Mouse (Mus musculus) urinary bladder, postnatal 25 days (tissue): ENCODE measurements at regions not wholly inside any gene's neighbourhood (a gene's known extent, or its start where the extent isn't known, plus 50 kb on each side); places are given as distances from the start of the nearest gene placed in this dataset.

Experiments used
- DNase-seq: peaks from one replicate; pipeline ENCODE4 v3.0.0; 2022; ENCODE audit warnings: low spot score

DNA sequence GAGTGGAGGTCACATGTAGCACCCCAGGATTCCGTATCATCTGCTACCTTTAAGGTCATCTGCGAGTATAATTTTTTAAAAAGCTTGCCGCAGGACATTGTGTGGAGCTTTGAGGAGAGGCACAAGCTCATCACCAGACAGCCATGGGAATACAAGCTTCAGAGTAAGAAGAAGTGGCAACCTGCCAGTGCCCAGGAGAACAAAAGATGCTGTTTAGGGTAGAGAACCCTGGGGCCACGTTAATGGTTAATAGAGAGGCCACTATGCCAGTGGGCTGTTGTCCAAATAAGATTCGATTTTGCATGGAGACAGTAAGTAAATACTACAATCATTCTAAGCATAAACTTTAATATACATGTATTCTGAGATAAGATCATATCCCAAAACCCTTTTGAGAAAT lies 450.0 kb upstream of the Nrp1 start:
- DNase-seq: no peak

DNA sequence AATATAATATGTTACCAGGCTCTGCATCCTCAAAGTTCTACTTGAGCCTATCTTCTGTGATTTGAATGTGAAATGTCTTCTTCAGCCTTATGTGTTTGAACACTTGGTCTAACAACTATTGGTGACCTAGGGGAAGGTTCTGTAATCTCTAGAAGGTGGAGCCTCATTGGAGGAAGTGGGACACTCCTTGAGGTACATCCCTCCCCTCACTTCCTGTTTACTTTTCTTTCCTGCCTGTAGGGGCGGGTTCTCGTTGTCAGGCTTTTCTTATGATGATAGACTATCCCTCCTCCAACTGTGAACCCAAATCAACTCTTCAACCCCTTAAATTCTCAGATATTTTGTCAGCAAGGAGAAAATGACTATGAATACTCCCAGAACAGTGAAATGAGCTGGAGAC lies 448.8 kb upstream of the Nrp1 start:
- no peak for DNase-seq

DNA sequence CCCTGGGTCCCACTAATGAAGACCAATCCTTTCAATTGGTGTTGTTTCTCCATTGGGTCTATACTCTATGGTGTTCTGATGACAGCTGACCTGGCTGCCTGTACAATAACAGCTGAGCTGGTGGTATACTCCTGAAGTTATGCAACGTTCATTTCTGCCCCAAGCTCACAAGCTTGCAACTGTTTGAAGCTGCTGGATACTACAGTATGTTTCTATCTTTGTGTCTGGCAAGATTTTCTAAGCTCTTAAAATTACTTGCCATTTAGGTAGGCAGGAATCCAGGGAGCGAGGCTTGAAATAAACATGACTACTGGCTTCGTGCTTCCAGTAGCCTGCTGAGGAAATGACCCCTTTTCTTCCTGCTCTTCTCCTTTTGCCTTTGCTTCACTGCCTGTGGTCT lies 444.3 kb upstream of the Nrp1 start:
- DNase-seq: no peak

DNA sequence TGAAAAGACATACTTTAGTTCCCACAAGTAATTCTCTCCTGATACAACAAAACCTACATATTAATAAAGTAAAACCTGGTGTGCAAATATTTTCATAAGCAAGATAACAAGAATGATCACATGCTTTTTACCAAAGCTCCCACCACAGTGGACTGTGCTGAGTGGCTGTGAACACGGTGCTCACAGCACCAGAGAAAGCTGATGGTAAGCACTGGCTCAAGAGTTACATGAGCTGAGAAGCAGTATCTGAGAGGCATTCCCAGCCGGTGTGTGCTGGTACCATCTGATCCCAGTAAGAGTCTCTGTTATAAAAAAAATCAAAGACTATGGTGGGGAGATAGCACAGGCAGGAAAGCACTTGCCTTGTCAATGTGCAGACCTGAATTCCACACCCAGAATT lies 443.5 kb upstream of the Nrp1 start:
- no peak for DNase-seq

DNA sequence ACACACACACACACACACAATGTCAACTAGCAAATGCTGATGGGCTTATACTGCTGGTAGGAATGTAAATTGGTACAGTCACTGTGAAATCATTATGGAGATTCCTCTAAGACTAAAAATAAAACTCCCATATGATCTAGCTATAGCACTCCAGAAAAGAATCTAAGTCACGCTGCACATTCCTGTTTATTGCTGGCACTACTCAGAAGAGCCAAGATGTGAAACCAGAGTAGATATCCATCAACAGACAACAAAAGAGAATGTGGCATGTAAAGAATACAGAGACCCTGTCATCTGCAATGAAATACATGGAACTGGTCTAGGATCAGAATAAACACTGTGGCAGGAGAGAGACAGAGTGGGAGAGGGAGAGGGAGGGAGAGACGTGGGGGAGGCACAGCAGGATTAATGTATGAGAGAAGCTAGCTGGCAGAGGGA lies 442.8 kb upstream of the Nrp1 start:
- DNase-seq: no peak

DNA sequence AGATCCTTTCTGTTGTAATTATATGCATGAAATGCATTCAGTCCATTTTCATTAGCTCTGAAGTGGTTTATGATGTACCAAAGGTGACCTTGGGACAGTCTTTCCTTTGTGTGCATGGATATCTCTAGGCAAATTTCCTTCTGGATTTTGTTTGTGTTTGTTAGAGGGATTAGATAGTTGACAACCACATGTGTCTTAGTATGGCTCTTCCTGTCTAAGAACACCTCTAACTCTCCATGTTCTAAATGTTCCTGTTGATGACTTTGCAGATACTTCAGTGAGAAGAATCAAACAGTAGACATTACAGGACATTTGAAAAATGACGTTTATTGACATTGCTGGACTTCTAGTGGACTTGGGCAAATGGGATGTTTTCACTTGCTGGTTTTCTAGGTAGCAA lies 436.5 kb upstream of the Nrp1 start:
- DNase-seq: no peak

DNA sequence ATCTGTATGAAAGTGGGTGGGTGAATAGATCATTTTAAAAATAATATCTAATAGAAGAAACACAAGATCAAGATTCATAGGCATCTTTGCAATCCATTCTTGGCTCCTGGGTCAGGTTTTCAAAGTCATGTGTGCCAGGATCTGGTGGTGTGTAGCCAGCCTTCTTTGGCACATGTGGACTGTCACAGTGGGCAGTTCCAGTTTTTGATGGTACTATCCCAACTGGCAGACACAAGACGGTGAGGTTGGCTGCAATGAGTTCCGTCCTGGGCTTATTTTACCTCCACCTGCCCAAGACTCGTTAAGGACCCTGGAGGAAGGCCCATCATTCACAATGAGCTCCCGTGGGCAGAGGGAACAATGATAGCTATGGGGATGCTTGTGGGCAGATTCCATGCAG lies 435.1 kb upstream of the Nrp1 start:
- DNase-seq: no peak

DNA sequence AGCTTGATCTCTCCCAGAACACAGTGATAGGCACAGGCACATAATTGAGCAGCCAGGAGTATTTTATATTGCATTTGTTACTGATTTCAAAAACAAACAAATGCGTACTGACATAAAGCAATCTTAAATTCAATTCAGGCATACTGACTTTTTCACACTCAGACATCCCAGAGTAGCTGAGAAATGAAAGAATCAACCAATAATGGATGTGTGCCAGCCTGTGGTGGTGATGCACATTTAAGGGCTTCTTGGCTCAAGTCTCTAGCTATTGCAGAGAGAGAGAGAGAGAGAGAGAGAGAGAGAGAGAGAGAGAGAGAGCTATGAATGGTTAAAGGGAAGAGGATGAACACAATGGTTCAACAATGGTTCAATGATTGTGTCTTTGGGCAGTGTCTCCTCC lies 426.1 kb upstream of the Nrp1 start:
- DNase-seq: no peak

DNA sequence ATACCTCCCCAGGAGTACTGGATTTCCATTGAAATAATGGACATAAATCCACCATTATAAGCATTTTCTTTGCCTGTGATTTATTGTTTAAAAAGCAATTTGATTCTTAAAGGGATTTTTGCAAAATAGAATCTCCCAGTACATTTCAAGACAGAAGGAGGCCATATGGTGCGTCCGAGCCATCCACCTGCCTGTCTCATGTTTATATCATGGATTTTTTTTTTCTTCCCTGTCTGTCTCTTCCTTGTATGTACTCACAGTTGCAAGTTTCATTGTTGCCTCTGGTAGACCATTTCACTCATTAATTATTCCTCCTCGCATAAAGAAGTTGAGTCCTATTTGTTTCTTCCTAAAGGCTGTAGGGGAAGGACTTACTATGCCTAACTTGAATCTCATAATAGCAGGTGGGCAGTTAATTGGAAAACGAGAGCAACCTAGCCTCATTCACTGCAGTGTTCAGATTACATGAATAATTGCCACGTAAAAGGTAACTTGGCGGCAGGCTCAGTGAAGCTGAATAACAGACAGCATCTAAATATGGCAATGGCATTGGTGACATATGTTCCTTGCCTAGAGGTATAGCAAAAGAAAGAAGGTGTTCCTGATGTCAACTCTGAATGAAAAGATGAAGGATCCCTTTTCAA lies 421.5 kb upstream of the Nrp1 start:
- DNase-seq: no peak

DNA sequence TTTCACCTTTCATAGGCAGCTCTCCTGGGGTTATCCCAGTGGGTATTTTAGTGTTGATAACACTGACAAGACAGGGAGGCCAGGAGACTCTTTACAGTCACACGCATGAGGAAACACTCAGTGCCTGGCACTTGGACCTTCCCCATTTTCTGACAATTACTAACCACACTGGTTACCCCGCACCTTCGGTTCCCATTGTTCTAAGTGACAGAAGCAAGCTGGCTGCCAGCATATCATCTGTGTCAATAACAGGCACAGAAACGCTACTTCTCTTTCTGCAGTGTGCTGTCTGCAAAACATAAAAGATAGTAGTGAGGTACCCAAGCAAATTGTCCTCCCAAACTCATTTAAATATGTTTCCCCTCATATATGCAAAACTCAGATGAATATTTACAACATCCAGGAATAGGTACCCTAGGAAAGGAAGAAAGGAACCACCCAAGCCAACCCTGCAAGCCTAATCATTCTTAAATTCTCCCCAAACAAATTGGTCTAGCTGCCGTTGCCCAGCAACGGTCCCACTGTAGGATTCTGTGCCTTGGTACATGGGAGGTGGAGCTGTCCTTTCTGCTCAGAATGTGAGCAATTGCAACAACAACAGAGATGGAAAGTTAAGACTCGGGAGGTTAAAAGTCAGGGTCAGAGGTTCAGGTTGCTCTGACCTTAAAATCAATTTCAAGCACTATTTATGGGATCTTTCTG lies 419.0 kb upstream of the Nrp1 start:
- DNase-seq: no peak

DNA sequence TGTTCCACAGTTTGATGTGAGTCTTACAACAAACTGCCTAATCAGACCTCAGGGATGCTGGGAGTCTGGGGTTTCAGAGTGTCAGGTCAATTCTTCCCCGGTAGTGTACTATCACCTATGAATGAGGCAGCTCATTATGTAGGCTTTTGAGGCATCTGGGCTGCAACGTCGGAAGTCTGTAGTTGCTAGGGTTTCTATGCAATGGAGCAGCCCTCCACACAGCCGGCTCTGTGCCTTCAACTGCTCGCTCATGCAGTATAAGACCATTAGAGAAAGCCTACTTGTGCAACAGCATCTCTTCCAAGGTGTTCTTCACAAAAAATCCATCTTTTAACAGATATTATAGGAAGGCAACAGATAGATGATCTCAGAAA lies 418.4 kb upstream of the Nrp1 start:
- DNase-seq: no peak

DNA sequence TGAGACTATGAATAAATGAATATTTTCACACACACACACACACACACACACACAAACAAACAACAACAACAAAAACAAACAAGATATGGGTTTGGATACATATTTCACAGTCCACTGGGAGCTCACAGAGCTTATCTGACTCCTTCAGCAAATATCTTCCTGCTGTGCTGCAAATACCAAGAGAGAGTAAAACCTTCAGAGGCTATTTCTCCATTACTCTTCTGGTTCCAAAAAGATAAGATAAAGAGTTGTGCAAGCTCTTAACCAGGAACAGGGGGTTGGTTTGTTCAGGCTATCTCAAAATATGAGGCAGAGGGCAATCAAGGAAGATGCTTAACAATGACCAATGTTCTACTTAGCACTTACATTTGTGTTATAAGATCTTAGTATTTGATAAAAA lies 416.1 kb upstream of the Nrp1 start:
- no peak for DNase-seq

DNA sequence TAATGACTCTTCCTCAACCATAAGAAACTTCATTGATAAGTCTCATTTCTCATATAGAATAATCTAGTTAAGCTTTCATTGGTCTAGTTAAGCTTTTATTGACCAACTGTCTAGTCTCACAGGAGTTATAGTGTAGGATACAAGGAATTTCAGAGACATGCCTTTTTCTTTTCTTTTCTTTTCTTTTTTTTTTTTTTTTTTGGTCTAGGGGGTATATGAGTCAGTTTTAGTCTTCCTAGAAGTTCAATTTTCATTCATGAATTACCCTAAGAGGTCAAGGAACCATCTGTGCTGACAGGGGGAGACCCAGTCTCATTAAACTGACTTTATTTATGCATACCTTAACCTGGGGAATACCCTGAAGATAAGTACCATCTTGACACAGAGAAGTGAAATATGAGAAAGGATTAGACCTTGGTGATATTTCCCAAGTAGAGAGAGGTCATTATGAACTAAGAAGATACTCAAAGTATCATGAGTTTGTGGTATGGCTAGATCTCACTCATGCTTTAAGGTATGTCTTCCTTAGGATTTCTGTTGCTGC lies 413.4 kb upstream of the Nrp1 start:
- no peak for DNase-seq

DNA sequence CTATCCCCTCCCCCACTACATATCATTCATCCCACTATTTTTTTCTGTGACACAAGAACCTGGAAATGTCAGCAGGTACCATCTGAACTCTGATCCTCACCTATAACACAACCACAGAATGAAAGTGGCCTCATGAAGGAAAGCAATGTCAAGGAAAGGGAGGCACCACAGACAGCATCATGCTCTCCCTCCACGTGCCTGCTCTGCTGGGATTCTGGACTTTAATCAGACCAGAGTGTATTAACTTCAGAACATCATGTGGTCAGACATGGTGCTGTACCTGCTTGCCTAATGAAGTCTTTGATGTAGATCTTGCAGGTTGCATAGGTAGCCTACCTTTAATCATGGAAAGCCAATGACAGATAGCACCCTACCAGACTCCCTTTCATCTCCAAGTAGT lies 400.8 kb upstream of the Nrp1 start:
- DNase-seq: no peak

DNA sequence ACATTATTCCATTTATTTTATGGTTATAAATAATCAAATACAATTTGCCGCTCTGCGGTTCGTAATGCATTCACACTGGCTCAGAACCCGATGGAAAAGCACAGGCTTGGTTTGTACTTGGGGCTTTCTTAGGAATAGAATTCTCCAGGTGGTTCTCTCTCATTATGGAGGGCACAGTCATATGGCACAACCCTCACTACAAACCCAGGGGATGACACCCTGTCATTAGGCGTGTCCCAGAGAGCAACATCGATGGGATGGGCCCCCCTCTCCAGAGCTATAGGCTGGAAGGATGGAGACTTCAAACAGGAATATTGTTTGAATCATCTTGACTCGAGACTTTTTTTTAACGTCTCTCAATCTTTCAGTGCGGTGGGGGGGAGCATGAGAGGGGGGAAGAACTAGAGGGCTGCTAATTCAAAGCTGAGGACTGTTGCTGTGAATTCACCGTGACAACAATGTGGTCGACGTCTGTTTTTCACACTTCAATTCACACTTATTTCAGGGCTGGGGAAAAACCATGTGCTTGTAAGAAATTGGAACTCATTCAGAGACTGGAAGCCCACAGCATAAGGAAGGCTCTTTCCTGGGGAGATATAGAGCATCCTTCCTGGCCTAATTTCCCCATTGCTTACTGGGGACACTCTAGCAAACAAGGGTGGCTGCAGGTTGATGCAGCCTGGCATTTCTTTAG lies 399.9 kb upstream of the Nrp1 start:
- no peak for DNase-seq

DNA sequence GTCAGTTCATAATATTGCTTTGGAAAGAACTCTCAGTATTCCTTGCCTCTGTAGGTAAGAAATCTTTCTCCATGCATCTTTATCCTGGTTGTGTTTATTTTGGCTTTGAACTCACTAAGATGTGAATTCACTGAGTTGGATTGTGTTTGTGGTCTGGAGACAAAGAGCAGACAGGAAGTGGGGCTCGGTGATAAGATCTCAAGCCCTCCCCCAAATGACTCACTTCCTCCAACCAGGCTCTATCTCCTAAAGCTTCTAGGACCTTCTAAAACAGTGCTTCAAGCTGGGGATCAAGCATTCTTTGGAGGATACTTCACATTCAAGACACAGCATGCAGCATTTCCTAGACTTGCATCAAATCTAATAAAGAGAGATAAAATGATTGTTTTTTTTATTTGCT lies 395.5 kb upstream of the Nrp1 start:
- DNase-seq: no peak

DNA sequence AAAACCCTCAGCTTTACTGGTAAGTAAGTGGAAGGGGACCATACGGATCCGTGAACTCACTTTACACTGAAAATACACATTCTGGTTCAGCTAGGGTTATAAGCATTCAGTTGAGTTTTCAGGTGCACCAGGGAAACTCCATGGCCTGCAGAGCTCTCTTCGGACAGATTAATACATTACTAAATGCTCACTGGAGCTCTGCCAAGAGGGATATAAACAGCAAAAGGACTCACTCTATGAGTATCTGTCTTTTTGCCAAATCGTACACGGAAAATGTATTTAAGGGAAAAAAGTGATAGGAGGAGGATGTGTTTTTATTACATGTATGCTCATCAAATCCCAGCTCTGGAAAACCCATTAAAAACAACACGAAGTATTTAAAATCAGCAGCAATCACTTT lies 394.8 kb upstream of the Nrp1 start:
- no peak for DNase-seq

DNA sequence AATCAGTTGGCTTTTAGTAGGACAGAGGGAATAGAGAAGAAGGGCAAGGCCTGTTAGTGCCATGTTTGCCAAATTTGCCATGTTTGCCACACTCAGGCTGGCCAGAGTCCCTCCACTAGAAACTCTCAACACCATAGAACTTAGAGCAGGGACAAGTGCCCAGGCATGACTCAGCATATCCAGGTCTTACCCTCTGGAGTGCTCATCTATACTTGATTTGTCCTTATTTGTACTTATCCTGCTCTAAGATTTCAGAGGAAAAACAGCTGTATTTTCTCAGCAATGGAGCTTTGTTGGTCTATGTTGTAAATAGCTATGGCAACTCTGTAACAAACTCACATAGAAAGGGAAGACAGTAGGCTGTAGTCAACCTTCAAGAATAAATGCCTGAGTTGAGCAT lies 393.6 kb upstream of the Nrp1 start:
- no peak for DNase-seq

DNA sequence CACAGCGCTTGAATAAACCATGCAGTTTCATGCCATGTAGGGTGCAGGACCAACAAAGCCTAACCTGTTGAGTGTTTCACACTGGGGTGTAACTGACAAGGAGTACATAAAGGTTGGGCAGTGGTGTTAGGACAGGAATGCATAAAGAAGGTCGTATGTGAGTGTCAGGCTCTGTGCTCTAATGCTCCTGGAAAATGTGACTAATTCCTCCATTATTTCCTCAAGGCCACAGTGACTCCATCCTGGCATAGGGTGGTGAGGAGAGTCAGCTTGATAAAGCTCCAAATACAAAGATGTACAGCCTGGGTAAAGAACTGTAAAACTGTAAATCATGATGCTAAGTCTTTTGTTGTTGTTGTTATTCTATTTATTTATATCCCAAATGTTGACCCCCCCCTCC lies 393.1 kb upstream of the Nrp1 start:
- DNase-seq: no peak

DNA sequence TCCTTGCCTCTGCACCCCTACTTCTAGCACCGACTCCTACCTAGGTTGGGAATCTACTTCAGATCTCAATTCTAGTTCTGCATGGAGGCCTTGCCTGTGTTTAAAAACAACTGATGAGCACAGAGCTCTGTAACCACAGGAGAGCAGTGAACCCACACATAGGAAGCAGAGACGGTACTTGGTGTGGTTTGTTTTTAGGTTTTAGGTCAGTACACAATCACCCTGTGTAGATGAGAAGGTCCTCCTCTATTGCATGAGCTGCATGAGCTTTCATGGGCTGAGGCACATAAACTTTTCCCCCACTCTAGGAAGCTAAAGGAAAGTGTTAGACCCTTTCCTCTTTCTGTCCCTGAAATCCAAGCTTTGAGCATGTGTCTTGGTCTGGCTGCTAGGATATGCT lies 390.4 kb upstream of the Nrp1 start:
- no peak for DNase-seq

DNA sequence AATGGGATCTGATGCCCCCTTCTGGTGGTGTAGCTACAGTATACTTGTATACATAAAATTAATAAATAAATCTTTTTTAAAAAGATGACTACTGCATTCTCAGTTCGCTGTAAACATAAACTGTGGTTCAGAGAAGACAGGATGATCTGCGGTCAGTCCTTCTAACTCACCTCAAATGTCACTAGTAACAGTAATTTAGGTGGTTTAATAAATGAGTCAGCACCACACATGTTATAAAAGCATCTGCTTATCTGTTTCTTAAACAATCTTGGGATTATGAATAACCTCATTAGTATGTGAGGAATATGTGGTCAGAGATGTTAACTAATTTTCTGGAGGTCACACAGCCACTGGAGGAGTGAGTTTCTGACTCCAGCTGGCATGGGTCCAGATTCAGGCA lies 385.2 kb upstream of the Nrp1 start:
- DNase-seq: no peak

DNA sequence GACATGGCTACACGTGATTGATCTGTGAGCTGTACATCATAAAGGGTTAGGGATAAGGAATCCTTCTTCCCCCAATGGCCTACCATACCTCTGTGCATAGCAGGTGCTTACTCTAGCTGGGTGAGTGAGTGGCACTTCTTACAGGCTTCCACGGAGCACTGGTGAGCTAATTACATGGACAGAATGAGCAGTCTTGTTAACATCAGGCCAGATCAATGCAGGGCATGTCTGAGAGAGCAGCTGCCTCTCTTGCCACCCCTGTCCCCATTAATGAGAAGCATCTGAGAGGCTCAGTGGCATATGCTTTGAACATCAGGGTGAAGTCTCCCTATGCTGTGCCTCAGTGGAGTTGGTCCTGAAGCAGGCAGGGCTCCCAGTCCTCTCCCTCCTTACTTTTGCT lies 380.7 kb upstream of the Nrp1 start:
- DNase-seq: no peak
